Mouse (Mus musculus): ENCODE measurements at regions not wholly inside any gene's neighbourhood (a gene's known extent, or its start where the extent isn't known, plus 50 kb on each side); places are given as distances from the start of the nearest gene placed in this dataset.

GRCm38 (mm10) chr4:8417821-8418220, 179.0 kb upstream of the Car8 start:
- TF ChIP-seq CTCF (IDR thresholded peaks at IDR 0.05; ENCODE audit: low read depth, low read length): no peak
- no peak for TF ChIP-seq POLR2A (IDR thresholded peaks at IDR 0.05; ENCODE audit: borderline replicate concordance, low read depth, low read length)

Data from bone marrow macrophage, adult 2 months (primary cell).